Mouse (Mus musculus): ENCODE measurements around the gene Rgs16. TPM values are rescaled to one million over a fixed set of nuclear protein-coding genes. Genes with fewer than 3 reads are reported as not detected.
"Not testable (repeated sequence)": the region's sequence is repeated elsewhere in the genome, so short reads cannot be mapped to it uniquely, and the experiment has no call there.

Gene Rgs16
- total RNA-seq, 2 experiments from 2014 or later: 8.6 to 11.6 TPM

DNA sequence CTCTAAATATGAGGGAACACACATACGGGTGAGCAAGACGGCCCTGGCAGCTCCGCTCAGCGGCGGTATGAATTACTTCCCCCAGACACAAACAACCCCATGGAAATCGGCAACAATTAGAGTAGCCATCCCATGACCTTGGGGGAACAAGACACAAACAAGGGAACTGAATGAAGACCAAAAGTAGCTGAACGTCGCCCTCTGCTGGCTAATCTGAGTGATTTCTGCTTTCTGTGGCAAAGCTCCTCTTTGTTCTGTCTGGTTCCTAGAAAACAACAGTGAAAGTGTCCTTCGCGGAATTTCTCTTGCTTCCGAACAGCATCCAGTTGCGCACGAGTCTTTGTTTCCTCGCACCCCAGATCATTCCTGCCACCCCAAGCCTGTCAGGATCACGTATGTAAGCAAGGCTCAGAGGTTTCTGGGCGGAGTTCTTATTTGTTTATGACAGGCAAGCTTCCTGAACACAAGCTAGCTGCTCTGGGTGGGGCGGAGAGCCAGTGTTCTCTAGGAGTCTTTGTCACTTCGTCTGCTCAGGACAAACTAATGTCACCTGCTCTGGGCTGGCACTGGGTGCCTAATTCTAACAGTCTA lies 9.2 kb downstream of the Rgs16 start, which contains the start of gene Rnasel:
TSS of gene Rnasel (plus strand) at position 216 of the 591 bp plus-strand sequence.
- peak in 1 of 2 experiments; percentile 63 for DNase-seq (ENCODE audit: low spot score in 2 of 2)

DNA sequence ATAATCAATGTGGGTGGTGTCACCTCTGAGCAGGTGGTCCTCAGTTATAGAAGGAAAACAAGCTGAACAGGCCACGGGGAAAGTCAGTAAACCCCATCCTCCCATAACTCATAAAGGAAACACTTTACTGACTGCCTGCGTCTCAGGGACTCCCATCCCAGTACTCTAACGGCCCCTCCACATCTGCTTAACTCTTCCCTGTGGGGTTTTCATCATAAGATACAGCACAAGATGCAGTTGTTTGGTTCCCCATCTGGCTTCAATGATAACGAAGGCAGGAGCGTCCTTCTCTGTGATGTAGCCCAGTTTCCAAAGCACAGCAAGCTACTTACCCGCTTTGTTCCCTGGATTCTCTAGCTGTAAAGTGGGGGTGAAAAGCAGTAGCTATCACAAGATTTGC lies 9.9 kb downstream of the Rgs16 start:
- no peak for DNase-seq (ENCODE audit: low spot score in 2 of 2)

DNA sequence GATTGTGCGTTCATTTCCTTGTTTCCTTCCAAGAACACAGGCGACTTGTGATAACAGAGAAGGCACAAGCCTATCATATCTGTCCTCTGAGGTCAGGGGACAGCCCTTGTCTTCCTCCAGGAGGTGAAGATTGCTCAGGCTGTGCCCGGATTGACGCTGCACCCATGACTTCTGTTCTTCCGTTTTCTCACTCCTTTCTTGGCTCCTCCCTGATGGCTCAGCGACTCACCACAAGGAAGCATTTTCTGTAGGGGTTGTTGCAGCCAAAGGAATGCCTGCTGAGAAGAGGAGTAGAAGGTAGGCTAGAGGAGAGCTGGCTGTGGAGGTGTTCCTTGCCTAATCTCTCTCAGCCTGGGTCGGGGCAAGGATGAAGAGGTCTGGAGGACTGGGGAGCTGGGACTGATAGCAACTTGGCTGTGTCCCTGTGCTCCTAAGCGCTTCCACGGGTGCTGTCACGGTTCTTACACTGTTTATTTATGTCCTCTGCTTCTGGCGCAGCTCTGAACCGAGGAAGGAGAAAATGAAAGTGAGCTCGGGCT lies 11.7 kb downstream of the Rgs16 start:
- DNase-seq (ENCODE audit: low spot score in 2 of 2): no peak

DNA sequence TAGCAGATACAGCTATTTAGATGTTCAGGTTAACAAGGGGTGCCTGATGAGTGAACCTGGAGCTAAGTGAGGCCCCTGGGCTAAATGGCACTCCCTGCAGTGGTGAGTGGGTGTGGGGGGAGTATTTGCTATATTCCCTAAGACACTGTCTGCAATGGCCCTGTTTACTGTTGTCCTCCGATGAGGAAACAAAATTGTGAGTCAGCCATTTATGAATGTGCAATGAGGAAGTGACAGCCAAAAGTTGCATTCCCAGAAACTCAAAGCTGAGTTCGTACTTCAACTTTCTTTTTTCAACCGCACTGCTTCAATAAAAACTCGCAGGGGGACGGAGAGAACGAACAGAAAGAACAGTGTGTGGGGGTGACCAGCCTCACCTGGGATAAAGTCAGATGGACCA lies 12.4 kb downstream of the Rgs16 start:
- DNase-seq (ENCODE audit: low spot score in 2 of 2): no peak

DNA sequence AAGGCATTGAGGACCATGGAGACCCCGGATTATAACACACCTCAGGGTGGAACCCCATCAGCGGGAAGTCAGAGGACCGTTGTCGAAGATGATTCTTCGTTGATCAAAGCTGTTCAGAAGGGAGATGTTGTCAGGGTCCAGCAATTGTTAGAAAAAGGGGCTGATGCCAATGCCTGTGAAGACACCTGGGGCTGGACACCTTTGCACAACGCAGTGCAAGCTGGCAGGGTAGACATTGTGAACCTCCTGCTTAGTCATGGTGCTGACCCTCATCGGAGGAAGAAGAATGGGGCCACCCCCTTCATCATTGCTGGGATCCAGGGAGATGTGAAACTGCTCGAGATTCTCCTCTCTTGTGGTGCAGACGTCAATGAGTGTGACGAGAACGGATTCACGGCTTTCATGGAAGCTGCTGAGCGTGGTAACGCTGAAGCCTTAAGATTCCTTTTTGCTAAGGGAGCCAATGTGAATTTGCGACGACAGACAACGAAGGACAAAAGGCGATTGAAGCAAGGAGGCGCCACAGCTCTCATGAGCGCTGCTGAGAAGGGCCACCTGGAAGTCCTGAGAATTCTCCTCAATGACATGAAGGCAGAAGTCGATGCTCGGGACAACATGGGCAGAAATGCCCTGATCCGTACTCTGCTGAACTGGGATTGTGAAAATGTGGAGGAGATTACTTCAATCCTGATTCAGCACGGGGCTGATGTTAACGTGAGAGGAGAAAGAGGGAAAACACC lies 13.7 kb downstream of the Rgs16 start:
- DNase-seq (ENCODE audit: low spot score in 2 of 2): no peak

DNA sequence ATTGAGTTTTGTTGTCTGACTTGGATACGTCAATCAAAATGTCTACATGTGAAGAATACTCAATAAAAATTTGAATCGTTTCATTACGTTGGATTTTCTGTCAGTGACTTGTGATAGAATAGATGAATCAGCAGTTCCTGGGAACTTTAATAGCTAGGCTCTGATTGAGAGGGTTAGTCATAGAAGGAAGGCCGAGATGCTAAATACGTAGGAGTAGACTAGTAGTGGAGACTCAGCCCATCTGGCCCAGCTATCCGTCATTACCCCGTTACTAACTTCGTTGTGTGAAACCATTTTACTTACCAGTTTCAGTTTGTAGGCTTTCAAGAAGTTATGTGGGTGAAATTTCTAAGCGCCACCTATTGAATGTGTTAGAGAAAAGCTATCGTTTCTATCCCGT lies 24.0 kb downstream of the Rgs16 start:
- no peak for DNase-seq (ENCODE audit: low spot score in 2 of 2)

DNA sequence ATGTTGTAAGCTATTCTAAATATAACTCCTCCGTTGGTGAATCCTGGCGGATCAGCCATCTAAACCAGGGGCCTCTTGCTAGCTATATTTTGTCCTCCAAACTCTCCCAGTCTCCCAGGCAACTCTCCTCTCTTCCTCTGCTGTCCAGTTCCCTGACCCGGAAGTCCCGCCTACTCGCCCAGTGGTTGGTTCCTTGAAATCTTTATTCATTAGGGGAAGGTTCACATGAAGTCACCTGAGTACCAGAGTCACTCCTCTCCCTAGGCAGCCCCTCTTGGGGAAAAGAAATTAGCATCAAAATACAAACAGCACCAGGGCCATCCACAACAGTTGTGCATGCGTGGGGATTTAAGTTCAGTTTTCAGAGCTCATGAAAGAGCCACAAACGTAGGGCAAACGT lies 26.1 kb downstream of the Rgs16 start:
- DNase-seq (ENCODE audit: low spot score in 2 of 2): no peak

DNA sequence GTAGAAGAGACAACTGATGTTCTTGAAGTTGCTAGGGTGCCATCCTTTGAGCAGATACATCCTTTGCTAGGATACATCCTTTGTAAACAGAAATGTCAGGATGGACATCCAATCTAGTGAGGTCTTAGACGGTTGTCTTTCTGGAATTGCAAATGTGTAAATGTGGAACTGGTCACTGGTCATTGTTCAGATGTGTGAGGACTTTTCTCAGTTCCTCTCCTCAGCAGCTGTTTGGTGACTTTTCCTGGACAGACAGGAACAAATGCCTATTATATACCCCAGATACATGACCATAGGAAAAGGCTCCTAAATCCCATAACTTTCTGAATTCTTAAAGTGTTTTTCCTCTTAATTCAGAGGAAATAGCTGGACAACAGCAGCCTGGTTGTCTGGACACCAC lies 27.1 kb downstream of the Rgs16 start:
- no peak for DNase-seq (ENCODE audit: low spot score in 2 of 2)

DNA sequence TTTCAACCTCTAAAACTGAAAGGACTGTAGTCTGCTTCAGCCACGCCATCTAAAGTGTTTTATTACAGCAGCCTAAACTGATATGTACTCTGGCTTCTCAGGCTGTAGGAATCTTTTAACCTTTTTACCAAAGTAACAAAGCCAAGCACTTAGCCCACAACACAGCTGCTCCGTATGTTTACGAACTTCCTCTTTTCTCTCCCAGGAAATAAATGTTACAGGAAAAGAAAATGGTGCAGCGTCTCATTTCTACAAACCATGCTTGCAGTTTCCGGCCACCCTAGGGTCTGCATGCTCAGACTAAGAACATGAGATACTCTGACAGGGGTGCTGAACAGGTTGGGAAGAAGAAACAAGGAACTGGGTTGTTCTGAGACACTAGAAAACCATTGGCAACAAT lies 28.3 kb downstream of the Rgs16 start:
- no peak for DNase-seq (ENCODE audit: low spot score in 2 of 2)

DNA sequence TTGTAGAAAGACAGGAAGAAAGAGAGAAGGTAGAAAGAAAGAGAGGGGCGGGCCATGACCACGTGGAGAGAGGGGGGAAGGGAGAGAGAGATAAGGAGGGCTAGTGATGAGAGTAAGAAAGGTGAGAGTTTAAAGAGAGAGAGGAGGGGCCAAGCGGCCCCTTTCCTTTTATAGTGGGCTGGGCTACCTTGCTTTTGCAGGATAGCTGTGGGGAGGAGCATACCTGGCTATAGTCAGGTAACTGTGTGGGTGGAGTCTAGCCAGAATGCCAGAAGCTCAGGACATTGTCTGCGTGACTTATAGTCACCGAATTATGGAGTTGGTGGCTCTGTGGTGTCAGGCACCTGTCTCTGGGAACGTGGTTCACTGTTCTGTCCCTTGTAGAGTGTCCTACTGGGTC lies 29.4 kb downstream of the Rgs16 start:
- DNase-seq (ENCODE audit: low spot score in 2 of 2): not testable (repeated sequence)

DNA sequence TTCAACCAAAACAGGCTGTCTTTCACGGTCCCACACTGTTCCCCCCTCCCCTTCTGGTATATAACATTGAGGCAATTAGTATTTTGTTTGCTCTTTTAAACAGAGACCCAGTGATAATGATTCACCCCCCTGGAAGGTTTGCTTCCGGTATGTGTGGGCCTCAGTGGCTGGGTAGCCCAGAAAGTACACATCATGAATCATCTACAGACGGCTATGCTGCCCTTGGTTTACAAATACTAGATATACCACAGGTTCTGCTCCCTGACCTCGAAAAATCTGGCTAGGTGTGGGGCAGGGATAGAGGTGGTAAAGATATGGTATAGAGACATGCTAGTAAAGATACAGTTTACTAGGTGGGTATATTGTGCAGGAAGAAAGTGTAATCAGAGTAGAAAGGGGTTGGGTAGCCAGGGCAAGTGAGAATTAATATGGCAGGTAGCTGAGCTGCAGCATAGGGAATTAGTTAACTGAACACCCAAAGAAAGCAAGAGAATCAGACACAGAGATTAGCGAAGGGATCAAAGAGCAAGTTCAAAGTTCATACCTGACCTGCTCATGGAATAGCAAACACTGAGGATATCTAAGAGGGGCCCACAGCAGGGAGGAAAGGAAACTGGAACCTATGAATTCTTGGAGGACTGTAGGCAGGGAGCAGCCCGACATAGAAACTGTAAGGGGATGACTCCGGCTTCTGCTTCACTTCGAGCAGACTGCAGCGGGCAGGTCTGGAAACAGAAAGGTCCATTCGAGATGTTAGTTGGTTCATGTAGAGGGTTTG lies 30.0 kb downstream of the Rgs16 start:
- no peak for DNase-seq (ENCODE audit: low spot score in 2 of 2)

DNA sequence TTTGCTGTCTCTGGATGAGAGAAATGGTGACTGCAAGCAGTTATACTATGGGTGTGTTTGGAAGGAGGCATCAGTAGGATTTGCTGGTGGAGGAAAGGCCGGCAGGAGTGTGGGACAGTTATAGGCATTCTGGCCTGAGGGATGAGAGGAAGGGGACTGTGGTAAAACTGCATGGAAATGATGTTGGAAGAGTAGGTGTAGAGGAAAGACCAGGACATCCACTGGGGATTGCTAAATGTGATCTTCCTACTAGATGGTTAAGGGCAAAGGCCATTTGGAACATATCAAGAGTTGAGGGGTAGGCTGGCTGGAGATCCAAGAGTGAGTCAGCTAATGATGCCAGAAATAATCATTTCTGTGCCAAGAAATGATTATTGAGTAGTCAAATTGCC lies 30.6 kb downstream of the Rgs16 start:
- DNase-seq (ENCODE audit: low spot score in 2 of 2): no peak

DNA sequence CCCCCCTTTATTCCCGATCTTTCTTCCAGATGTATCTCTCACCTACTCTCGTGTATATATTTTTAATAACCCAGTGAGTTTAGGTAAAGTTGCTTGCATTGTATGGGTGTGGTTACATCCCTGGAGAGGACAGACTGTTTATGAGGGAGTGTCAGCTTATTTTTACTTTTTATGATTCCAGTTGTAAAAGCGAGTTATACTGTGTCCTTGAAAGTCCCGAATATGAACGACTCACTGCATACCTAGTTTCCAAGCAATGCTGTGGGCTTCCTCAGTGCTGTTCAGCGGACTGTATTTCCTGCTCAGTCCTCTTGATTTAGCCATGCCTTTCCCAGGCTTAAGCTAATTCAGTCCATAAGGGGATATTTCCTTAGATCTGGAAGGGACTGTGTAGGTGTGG lies 35.0 kb downstream of the Rgs16 start:
- DNase-seq (ENCODE audit: low spot score in 2 of 2): no peak

DNA sequence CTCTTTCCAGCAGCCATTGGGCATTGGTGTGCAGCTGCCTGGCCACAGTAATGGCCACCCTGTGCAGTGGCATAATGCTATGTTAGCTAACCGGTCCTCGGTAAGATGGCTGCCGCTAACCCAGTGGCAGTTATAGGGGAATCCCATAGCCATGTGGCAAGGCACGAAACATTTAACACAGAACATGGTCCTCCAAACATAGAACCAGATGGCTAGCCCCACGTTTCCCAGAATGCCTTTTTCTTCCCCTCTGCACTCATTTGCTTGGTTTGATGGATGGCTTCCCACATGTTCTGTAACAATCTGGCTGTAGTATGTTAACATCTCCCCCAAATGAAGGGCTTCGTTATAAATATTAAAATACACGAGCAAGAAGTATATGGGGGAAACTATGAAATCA lies 36.1 kb downstream of the Rgs16 start:
- no peak for DNase-seq (ENCODE audit: low spot score in 2 of 2)

DNA sequence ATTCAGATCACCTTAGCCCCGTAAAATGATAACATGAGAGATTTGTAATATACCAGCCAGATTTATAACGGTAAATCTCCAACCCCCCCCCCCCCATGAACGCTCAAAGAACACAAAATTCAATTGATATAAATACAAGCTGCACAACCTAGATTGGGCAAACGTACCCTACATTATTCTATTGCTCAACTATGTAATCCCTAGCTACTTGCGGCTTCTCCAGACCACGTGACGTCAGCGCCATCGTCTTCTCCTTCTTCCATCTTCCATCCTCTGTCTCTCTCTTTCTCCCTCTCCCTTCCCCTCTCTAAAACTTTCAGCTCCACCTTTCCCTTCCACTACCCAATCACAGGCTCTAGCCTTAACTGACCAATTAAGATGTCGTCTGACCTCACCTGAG lies 38.1 kb downstream of the Rgs16 start:
- DNase-seq (ENCODE audit: low spot score in 2 of 2): no peak

DNA sequence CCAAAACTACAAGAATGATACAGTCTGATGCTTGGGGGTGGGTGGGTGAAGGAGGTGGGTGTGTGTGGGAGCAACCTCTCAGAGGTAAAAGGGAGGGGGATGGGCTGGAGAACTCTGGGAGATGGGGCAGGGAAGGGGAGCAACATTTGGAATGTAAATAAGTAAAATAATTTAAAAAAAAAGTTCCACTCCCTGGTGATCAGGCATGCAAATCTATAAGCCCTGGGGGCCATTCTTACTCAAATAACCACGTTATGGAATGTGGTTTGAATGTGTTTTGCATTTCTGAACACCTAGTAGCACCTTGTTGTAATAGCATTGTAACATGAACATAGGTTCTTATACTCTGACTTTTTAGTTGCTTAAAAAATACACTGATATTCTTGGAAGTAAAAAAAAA lies 43.2 kb downstream of the Rgs16 start:
- no peak for DNase-seq (ENCODE audit: low spot score in 2 of 2)

DNA sequence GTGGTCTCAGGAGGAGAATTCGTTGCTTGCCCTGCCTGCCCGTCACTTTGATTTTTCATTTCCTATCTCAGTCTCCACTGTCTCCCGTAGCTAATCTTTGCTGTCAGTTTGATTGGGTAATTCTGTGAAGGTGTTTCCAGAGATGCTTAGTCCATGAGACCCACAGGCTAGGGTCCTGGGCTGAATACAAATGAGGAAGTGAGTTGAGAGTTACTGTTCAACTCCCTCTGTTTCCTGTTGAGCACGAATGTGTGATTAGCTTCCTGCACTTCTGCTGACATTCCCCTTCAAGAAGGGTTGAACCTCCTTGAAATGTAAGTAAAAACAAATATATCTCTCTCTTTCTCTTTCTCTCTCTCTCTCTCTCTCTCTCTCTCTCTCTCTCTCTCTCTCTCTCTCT lies 45.5 kb downstream of the Rgs16 start:
- no peak for DNase-seq (ENCODE audit: low spot score in 2 of 2)

DNA sequence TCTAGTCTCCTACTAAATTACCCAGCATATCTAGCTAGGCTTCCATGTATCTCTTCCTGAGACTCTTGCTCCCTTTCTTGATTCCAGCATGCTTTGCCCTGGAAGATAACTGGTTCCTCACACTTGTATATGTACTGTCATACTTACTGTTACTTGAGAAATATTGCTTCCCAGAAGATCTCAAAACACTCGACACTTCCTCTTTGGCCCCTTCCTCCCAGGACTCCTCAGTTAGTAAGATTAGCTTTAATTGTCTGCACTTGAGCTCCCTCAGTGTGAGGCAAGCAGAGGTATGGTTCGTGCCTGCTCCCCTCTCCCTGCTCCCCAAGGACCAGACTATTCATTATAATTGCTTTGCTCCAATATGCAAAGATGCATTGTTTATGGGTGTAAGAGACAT lies 50.6 kb downstream of the Rgs16 start:
- DNase-seq (ENCODE audit: low spot score in 2 of 2): no peak

DNA sequence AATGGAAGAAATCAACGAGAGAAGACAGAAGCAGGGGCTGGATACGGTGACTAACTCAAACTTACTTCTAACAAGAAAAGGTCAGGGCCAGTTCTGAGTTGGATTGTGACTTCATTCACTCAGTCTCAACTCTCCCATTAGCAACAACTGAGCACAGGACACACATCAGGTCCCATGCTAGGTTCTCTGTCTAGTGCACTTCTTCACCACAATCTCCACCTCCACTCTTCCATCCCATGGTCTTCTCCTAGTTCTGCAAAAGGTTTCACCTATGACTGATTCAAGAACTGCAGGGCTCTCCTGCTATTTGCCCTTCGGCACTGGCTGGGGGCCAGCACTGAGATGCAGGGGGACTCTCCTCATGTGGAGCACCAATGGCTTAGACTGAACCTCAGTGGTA lies 54.1 kb downstream of the Rgs16 start:
- no peak for DNase-seq (ENCODE audit: low spot score in 2 of 2)

Data from adrenal gland, postnatal 4 days (tissue).